Mouse (Mus musculus): ENCODE measurements around the gene Tmem252. TPM values are rescaled to one million over a fixed set of nuclear protein-coding genes. Genes with fewer than 3 reads are reported as not detected.

Gene Tmem252
- polyA plus RNA-seq, 1 experiment: not detected

DNA sequence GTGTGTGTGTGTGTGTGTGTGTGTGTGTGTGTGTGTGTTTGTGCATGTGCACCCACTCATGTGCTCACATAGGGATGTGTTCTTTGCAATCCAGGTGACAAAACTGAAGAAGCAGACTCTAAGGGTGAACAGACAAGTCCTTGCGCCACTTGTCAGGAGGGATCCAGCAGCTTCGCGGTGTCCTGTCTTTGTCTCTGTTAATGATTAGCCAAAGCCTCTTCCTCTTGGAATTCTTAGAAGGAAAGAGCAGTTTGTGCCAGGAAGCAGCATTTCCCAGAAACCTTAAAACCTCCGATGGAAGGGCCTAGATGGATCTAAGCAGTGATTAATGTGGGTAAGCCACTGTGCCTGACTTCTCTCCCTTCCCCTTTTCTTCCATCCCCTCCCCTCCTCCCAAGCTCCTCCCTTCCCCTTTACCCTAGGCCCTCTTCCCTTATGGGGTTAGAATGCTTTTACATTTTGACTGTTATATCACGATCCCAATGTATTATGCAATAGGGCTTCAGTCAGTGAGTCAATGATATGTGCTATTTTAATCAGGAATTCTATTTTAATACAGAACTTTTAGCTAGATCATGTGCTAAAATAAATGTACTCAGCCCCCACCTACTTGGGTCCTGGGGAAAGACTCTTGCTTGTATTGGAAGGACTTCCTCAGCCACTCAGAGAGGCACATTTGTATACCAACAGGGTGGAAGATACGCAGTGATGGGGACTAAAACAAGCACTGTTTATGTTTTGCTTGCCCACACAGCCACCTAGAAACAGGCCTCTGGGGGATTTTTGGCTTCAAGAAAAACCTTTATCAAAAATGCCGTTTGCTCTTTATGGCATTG is 33.5 kb downstream of the Tmem252 start:
- no peaks in the 10 kb centered on the region for H3K9me3 ChIP-seq (ENCODE audit: control insufficient read depth, low read length)
- no peaks in the 10 kb centered on the region for H3K27me3 ChIP-seq (ENCODE audit: control insufficient read depth)
- no peaks in the 10 kb centered on the region for H3K36me3 ChIP-seq (ENCODE audit: control insufficient read depth)
- no peak overlapping the region for H3K4me3 ChIP-seq (replicated peaks)
- H3K4me1 ChIP-seq (ENCODE audit: control insufficient read depth): no peaks in the 10 kb centered on the region
- TF ChIP-seq GATA1 (IDR thresholded peaks at IDR 0.05; ENCODE audit: low read length) (no peak), TAL1 (IDR thresholded peaks at IDR 0.05; ENCODE audit: low read length) (no peak)

GRCm38 (mm10) chr19:24708032-24708431 is 34.2 kb downstream of the Tmem252 start:
- Histone ChIP-seq H3K36me3 (ENCODE audit: control insufficient read depth) (no peaks in the 10 kb centered on the region), H3K4me3 (replicated peaks) (no peak overlapping the region), H3K27me3 (ENCODE audit: control insufficient read depth) (no peaks in the 10 kb centered on the region), H3K4me1 (ENCODE audit: control insufficient read depth) (no peaks in the 10 kb centered on the region), H3K9me3 (ENCODE audit: control insufficient read depth, low read length) (no peaks in the 10 kb centered on the region)
- TF ChIP-seq TAL1 (IDR thresholded peaks at IDR 0.05; ENCODE audit: low read length): no peak
- TF ChIP-seq GATA1 (IDR thresholded peaks at IDR 0.05; ENCODE audit: low read length): no peak

DNA sequence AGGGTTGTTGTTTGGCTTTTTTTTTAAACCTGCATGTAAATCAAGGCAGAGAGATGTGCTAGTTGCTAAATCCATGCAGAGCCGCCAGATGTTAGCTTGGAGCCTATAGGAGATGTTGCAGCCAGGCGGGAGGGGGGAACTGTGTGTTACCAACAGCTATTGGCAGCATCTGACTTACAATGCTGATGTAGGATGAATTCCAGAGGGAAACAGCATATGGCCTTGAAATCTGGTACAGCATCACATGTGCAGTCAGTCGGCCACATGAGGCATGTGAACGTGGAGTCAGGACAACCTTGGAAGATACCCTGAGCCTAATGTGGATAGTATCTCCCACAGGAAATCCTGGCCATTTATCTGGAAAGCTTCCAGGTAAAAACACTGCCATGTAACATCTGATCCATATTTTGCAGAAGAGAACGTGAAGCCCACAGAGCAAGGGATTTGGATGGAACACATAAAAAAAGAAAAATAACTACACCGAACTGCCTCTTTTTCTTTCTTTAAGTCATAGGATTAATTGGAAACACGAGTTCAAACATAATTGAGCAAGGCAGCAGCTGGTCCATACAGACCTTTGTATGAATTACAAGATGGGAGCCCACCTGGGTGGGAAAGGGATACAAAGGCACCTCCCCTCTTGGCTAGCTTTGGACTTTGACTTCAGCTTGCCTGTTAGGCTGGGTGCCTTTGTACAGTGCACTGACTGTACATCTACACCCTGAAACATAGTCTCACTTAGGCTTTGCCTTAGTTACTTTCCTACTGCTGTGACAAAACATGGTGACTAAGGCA is 42.7 kb downstream of the Tmem252 start:
- Histone ChIP-seq H3K27me3 (ENCODE audit: control insufficient read depth) (no peaks in the 10 kb centered on the region), H3K4me3 (replicated peaks) (no peak overlapping the region), H3K4me1 (ENCODE audit: control insufficient read depth) (no peaks in the 10 kb centered on the region), H3K9me3 (ENCODE audit: control insufficient read depth, low read length) (no peaks in the 10 kb centered on the region), H3K36me3 (ENCODE audit: control insufficient read depth) (no peaks in the 10 kb centered on the region)
- no peak for TF ChIP-seq GATA1 (IDR thresholded peaks at IDR 0.05; ENCODE audit: low read length)
- TF ChIP-seq TAL1 (IDR thresholded peaks at IDR 0.05; ENCODE audit: low read length): no peak

- no peaks in the 10 kb centered on the region for H3K36me3 ChIP-seq (ENCODE audit: control insufficient read depth)
- no peaks in the 10 kb centered on the region for H3K4me1 ChIP-seq (ENCODE audit: control insufficient read depth)
- H3K4me3 ChIP-seq (replicated peaks): no peak overlapping the region
- H3K9me3 ChIP-seq (ENCODE audit: control insufficient read depth, low read length): no peaks in the 10 kb centered on the region
- H3K27me3 ChIP-seq (ENCODE audit: control insufficient read depth): no peaks in the 10 kb centered on the region
- TF ChIP-seq GATA1 (IDR thresholded peaks at IDR 0.05; ENCODE audit: low read length) (no peak), TAL1 (IDR thresholded peaks at IDR 0.05; ENCODE audit: low read length) (no peak)
These were observed 44.2 kb downstream of the Tmem252 start for GRCm38 (mm10) chr19:24718021-24718420.

- no peak overlapping the region for H3K4me3 ChIP-seq (replicated peaks)
- TF ChIP-seq GATA1 (IDR thresholded peaks at IDR 0.05; ENCODE audit: low read length) (no peak), TAL1 (IDR thresholded peaks at IDR 0.05; ENCODE audit: low read length) (no peak)
- H3K9me3 ChIP-seq (ENCODE audit: control insufficient read depth, low read length): no peaks in the 10 kb centered on the region
- no peaks in the 10 kb centered on the region for H3K36me3 ChIP-seq (ENCODE audit: control insufficient read depth)
- no peaks in the 10 kb centered on the region for H3K4me1 ChIP-seq (ENCODE audit: control insufficient read depth)
- H3K27me3 ChIP-seq (ENCODE audit: control insufficient read depth): no peaks in the 10 kb centered on the region
These were observed 45.7 kb downstream of the Tmem252 start for GRCm38 (mm10) chr19:24719504-24719903.

- no peaks in the 10 kb centered on the region for H3K36me3 ChIP-seq (ENCODE audit: control insufficient read depth)
- H3K4me3 ChIP-seq (replicated peaks): no peak overlapping the region
- H3K4me1 ChIP-seq (ENCODE audit: control insufficient read depth): no peaks in the 10 kb centered on the region
These were observed 46.6 kb downstream of the Tmem252 start for GRCm38 (mm10) chr19:24720448-24720847.

GRCm38 (mm10) chr19:24724362-24724761 is 50.6 kb downstream of the Tmem252 start:
- Histone ChIP-seq H3K36me3 (ENCODE audit: control insufficient read depth) (no peaks in the 10 kb centered on the region), H3K9me3 (ENCODE audit: control insufficient read depth, low read length) (no peaks in the 10 kb centered on the region), H3K4me3 (replicated peaks) (no peak overlapping the region), H3K27me3 (ENCODE audit: control insufficient read depth) (no peaks in the 10 kb centered on the region), H3K4me1 (ENCODE audit: control insufficient read depth) (no peaks in the 10 kb centered on the region)
- TF ChIP-seq GATA1 (IDR thresholded peaks at IDR 0.05; ENCODE audit: low read length) (no peak), TAL1 (IDR thresholded peaks at IDR 0.05; ENCODE audit: low read length) (no peak)

More at GRCm38 (mm10) chr19:24720448-24720847, 46.6 kb downstream of the Tmem252 start:
- H3K9me3 ChIP-seq (ENCODE audit: control insufficient read depth, low read length): no peaks in the 10 kb centered on the region
- no peaks in the 10 kb centered on the region for H3K27me3 ChIP-seq (ENCODE audit: control insufficient read depth)
- TF ChIP-seq GATA1 (IDR thresholded peaks at IDR 0.05; ENCODE audit: low read length) (no peak), TAL1 (IDR thresholded peaks at IDR 0.05; ENCODE audit: low read length) (no peak)

- Histone ChIP-seq H3K4me3 (replicated peaks) (no peak overlapping the region), H3K4me1 (ENCODE audit: control insufficient read depth) (no peaks in the 10 kb centered on the region), H3K36me3 (ENCODE audit: control insufficient read depth) (no peaks in the 10 kb centered on the region), H3K27me3 (ENCODE audit: control insufficient read depth) (no peaks in the 10 kb centered on the region), H3K9me3 (ENCODE audit: control insufficient read depth, low read length) (no peaks in the 10 kb centered on the region)
- TF ChIP-seq GATA1 (IDR thresholded peaks at IDR 0.05; ENCODE audit: low read length): no peak
- TF ChIP-seq TAL1 (IDR thresholded peaks at IDR 0.05; ENCODE audit: low read length): no peak
These were observed 56.9 kb downstream of the Tmem252 start for GRCm38 (mm10) chr19:24730661-24731060.

Other genes with a start within 250 kb of the Tmem252 start
- 4.7 and 5.2 TPM in 2 replicates for gene Fam122a, start 196.7 kb upstream of the Tmem252 start, polyA plus RNA-seq (2012)
- 3.1 and 5.0 TPM in 2 replicates for gene Pip5k1b, start 118.1 kb upstream of the Tmem252 start, polyA plus RNA-seq (2012)
- gene Pgm5, start 187.8 kb downstream of the Tmem252 start, polyA plus RNA-seq (2012): not detected in 2 replicates
- 0.11 TPM in 1 of 2 replicates, not detected in the other for gene Gm10053, start 201.7 kb downstream of the Tmem252 start, polyA plus RNA-seq (2012)
- 0.05 TPM in 1 of 2 replicates, not detected in the other for gene Foxd4, start 227.2 kb downstream of the Tmem252 start, polyA plus RNA-seq (2012)

Measured in erythroblast, embryonic 14.5 days (primary cell).